Mouse (Mus musculus): ENCODE results near the gene Adk. TPM values are rescaled to one million over a fixed set of nuclear protein-coding genes. Genes with fewer than 3 reads are reported as not detected.

The Adk gene
- polyA plus RNA-seq, 1 experiment, result 66.2 TPM

GRCm38 (mm10) chr14:21344896-21345295, 292.5 kb downstream of the Adk start:
- TF ChIP-seq POLR2A (IDR thresholded peaks at IDR 0.05; ENCODE audit: borderline replicate concordance, insufficient read depth, low read length) (no peak), CTCF (IDR thresholded peaks at IDR 0.05; ENCODE audit: borderline replicate concordance, insufficient read depth, low read depth, low read length) (no peak)
- no peaks in the 10 kb centered on the region for H3K27me3 ChIP-seq (ENCODE audit: control insufficient read depth, insufficient read depth, low read length)
- no peak for DNase-seq
- H3K27ac ChIP-seq (ENCODE audit: insufficient read depth, low read length), result no peak overlapping the region
- 89% methylated on average over 6 of the region's 6 CpGs for WGBS
- no peaks in the 10 kb centered on the region for H3K4me1 ChIP-seq (ENCODE audit: control insufficient read depth, insufficient read depth, low read length)
- H3K4me3 ChIP-seq (replicated peaks; ENCODE audit: insufficient read depth, low read depth, low read length), result no peak overlapping the region

- H3K4me1 ChIP-seq (ENCODE audit: control insufficient read depth, insufficient read depth, low read length), result no peaks in the 10 kb centered on the region
- WGBS, result 79% methylated on average over 6 of the region's 6 CpGs
- no peak for DNase-seq
- H3K27ac ChIP-seq (ENCODE audit: insufficient read depth, low read length), result no peak overlapping the region
- H3K4me3 ChIP-seq (replicated peaks; ENCODE audit: insufficient read depth, low read depth, low read length), result no peak overlapping the region
- TF ChIP-seq POLR2A (IDR thresholded peaks at IDR 0.05; ENCODE audit: borderline replicate concordance, insufficient read depth, low read length) (no peak), CTCF (IDR thresholded peaks at IDR 0.05; ENCODE audit: borderline replicate concordance, insufficient read depth, low read depth, low read length) (no peak)
- no peaks in the 10 kb centered on the region for H3K27me3 ChIP-seq (ENCODE audit: control insufficient read depth, insufficient read depth, low read length)
Observed at GRCm38 (mm10) chr14:21348611-21349260, 296.4 kb downstream of the Adk start.

- 91% methylated on average over 2 of the region's 2 CpGs for WGBS
- no peaks in the 10 kb centered on the region for H3K27me3 ChIP-seq (ENCODE audit: control insufficient read depth, insufficient read depth, low read length)
- no peak for DNase-seq
- H3K4me1 ChIP-seq (ENCODE audit: control insufficient read depth, insufficient read depth, low read length), result no peaks in the 10 kb centered on the region
- no peak overlapping the region for H3K4me3 ChIP-seq (replicated peaks; ENCODE audit: insufficient read depth, low read depth, low read length)
- TF ChIP-seq POLR2A (IDR thresholded peaks at IDR 0.05; ENCODE audit: borderline replicate concordance, insufficient read depth, low read length) (no peak), CTCF (IDR thresholded peaks at IDR 0.05; ENCODE audit: borderline replicate concordance, insufficient read depth, low read depth, low read length) (no peak)
- H3K27ac ChIP-seq (ENCODE audit: insufficient read depth, low read length), result no peak overlapping the region
Observed at GRCm38 (mm10) chr14:21351646-21352045, 299.3 kb downstream of the Adk start.

- no peak overlapping the region for H3K27ac ChIP-seq (ENCODE audit: insufficient read depth, low read length)
- no peak for DNase-seq
- no peaks in the 10 kb centered on the region for H3K27me3 ChIP-seq (ENCODE audit: control insufficient read depth, insufficient read depth, low read length)
- TF ChIP-seq POLR2A (IDR thresholded peaks at IDR 0.05; ENCODE audit: borderline replicate concordance, insufficient read depth, low read length) (no peak), CTCF (IDR thresholded peaks at IDR 0.05; ENCODE audit: borderline replicate concordance, insufficient read depth, low read depth, low read length) (no peak)
- no peaks in the 10 kb centered on the region; the same call in 1 of the 2 replicates for H3K4me1 ChIP-seq (ENCODE audit: control insufficient read depth, insufficient read depth, low read length)
- 86% methylated on average over 1 of the region's 1 CpGs for WGBS
- H3K4me3 ChIP-seq (replicated peaks; ENCODE audit: insufficient read depth, low read depth, low read length), result no peak overlapping the region
Observed at GRCm38 (mm10) chr14:21356286-21356685, 303.9 kb downstream of the Adk start.

- Histone ChIP-seq H3K4me1 (ENCODE audit: control insufficient read depth, insufficient read depth, low read length) (no peaks in the 10 kb centered on the region; the same call in 1 of the 2 replicates), H3K4me3 (replicated peaks; ENCODE audit: insufficient read depth, low read depth, low read length) (no peak overlapping the region), H3K27me3 (ENCODE audit: control insufficient read depth, insufficient read depth, low read length) (no peaks in the 10 kb centered on the region), H3K27ac (ENCODE audit: insufficient read depth, low read length) (no peak overlapping the region)
- peak in 1 of 2 experiments; percentile 3 for DNase-seq
- TF ChIP-seq CTCF (IDR thresholded peaks at IDR 0.05; ENCODE audit: borderline replicate concordance, insufficient read depth, low read depth, low read length) (no peak), POLR2A (IDR thresholded peaks at IDR 0.05; ENCODE audit: borderline replicate concordance, insufficient read depth, low read length) (no peak)
- 45% methylated on average over 10 of the region's 10 CpGs for WGBS
Observed at GRCm38 (mm10) chr14:21359207-21359895, 307.0 kb downstream of the Adk start.

- Histone ChIP-seq H3K27me3 (ENCODE audit: control insufficient read depth, insufficient read depth, low read length) (no peaks in the 10 kb centered on the region), H3K4me3 (replicated peaks; ENCODE audit: insufficient read depth, low read depth, low read length) (no peak overlapping the region), H3K27ac (ENCODE audit: insufficient read depth, low read length) (no peak overlapping the region), H3K4me1 (ENCODE audit: control insufficient read depth, insufficient read depth, low read length) (no peaks in the 10 kb centered on the region; the same call in 1 of the 2 replicates)
- 75% methylated on average over 8 of the region's 12 CpGs for WGBS
- no peak for DNase-seq
- no peak for TF ChIP-seq CTCF (IDR thresholded peaks at IDR 0.05; ENCODE audit: borderline replicate concordance, insufficient read depth, low read depth, low read length)
- TF ChIP-seq POLR2A (IDR thresholded peaks at IDR 0.05; ENCODE audit: borderline replicate concordance, insufficient read depth, low read length), result no peak
Observed at GRCm38 (mm10) chr14:21359896-21360525, 307.6 kb downstream of the Adk start.

- no peak for DNase-seq
Observed at GRCm38 (mm10) chr14:21367095-21367494, 314.7 kb downstream of the Adk start.

More at GRCm38 (mm10) chr14:21367095-21367494, 314.7 kb downstream of the Adk start:
- Histone ChIP-seq H3K27me3 (ENCODE audit: control insufficient read depth, insufficient read depth, low read length) (no peaks in the 10 kb centered on the region), H3K4me1 (ENCODE audit: control insufficient read depth, insufficient read depth, low read length) (no peaks in the 10 kb centered on the region), H3K4me3 (replicated peaks; ENCODE audit: insufficient read depth, low read depth, low read length) (no peak overlapping the region), H3K27ac (ENCODE audit: insufficient read depth, low read length) (no peak overlapping the region)
- 59% methylated on average over 2 of the region's 2 CpGs for WGBS
- TF ChIP-seq POLR2A (IDR thresholded peaks at IDR 0.05; ENCODE audit: borderline replicate concordance, insufficient read depth, low read length) (no peak), CTCF (IDR thresholded peaks at IDR 0.05; ENCODE audit: borderline replicate concordance, insufficient read depth, low read depth, low read length) (no peak)
